Mouse (Mus musculus) forebrain, embryonic 16.5 days (tissue): ENCODE results near the gene Ttc9c. TPM values are rescaled to one million over a fixed set of nuclear protein-coding genes. Genes with fewer than 3 reads are reported as not detected.
A peak's percentile ranks its signal among the peaks of the same experiment; 100 is the strongest.

Experiments used
- ATAC-seq: fragments of 200-750 bp; cut with Nextera tagmentation; 2 replicates; pipeline ENCODE4 v1.8.0; 2017; ENCODE audit warnings: mild to moderate bottlenecking, moderate library complexity
- H3K27ac ChIP-seq: fragments of 300-500 bp; sonication (generic); 2 replicates; pipeline ENCODE4 v1.5.1; 2014; ENCODE audit warnings: low read length, control low read depth
- H3K27me3 ChIP-seq: fragments of 300-500 bp; sonication (generic); replicated peaks from 2 replicates; pipeline ENCODE4 v1.6.1; 2014; ENCODE audit warnings: low read length; ENCODE audit not compliant: control insufficient read depth, insufficient read depth
- H3K36me3 ChIP-seq: fragments of 300-500 bp; sonication (generic); 2 replicates; pipeline ENCODE4 v1.6.1; 2014; ENCODE audit not compliant: control insufficient read depth, insufficient read depth
- H3K4me1 ChIP-seq: fragments of 300-500 bp; sonication (generic); replicated peaks from 2 replicates; pipeline ENCODE4 v1.6.1; 2014; ENCODE audit warnings: low read length; ENCODE audit not compliant: control insufficient read depth, insufficient read depth
- H3K4me2 ChIP-seq: fragments of 300-500 bp; sonication (generic); 2 replicates; pipeline ENCODE4 v1.6.1; 2014; ENCODE audit warnings: mild to moderate bottlenecking, low read length, control low read depth
- H3K4me3 ChIP-seq: fragments of 300-500 bp; sonication (generic); replicated peaks from 2 replicates; pipeline ENCODE4 v1.5.1; 2014; ENCODE audit warnings: mild to moderate bottlenecking, low read length, control low read depth
- H3K9ac ChIP-seq: fragments of 300-500 bp; sonication (generic); replicated peaks from 2 replicates; pipeline ENCODE4 v1.6.1; 2014; ENCODE audit warnings: low read depth, low read length, control low read depth
- H3K9me3 ChIP-seq: fragments of 300-500 bp; sonication (generic); 2 replicates; pipeline ENCODE4 v1.6.1; 2016; ENCODE audit warnings: low read length; ENCODE audit not compliant: control insufficient read depth
- WGBS: fragments of 180-500 bp; shearing (Covaris S2); extraction: QIAGEN DNeasy Blood & Tissue Kit; methylation state at CpG from one replicate; pipeline ENCODE4 v1.1.7; 2014; 5-methylcytosine and 5-hydroxymethylcytosine counted together
- polyA plus RNA-seq: library from polyadenylated mRNA; unstranded; fragments of >200 nt; fragmentation: Nextera tagmentation; extraction: Ambion mirVana; gene quantifications from 2 replicates; pipeline ENCODE4 v1.2.1, GENCODE M21; 2015

Gene Ttc9c
- polyA plus RNA-seq, 1 experiment from 2014 or later: 71.1 TPM

GRCm38 (mm10) chr19:8790171-8790570 lies 29.0 kb downstream of the Ttc9c start:
- WGBS: 82% methylated on average over 7 of the region's 7 CpGs
- Histone ChIP-seq H3K27me3 (no peaks in the 10 kb centered on the region), H3K9me3 (no peaks in the 10 kb centered on the region), H3K4me3 (no peak overlapping the region), H3K9ac (no peak overlapping the region), H3K4me1 (peaks cover 12% of the 10 kb centered on the region), H3K27ac (peak overlapping the region; percentile 37), H3K36me3 (peaks cover 18% of the 10 kb centered on the region), H3K4me2 (no peak overlapping the region)
- ATAC-seq: no peak

GRCm38 (mm10) chr19:8789171-8789570 lies 30.0 kb downstream of the Ttc9c start:
- ATAC-seq: no peak
- Histone ChIP-seq H3K4me3 (no peak overlapping the region), H3K9ac (no peak overlapping the region), H3K4me1 (peaks cover 16% of the 10 kb centered on the region), H3K4me2 (no peak overlapping the region), H3K36me3 (peaks cover 14% of the 10 kb centered on the region), H3K9me3 (no peaks in the 10 kb centered on the region), H3K27me3 (no peaks in the 10 kb centered on the region), H3K27ac (peak overlapping the region; percentile 37)
- WGBS: 24% methylated on average over 1 of the region's 1 CpGs

GRCm38 (mm10) chr19:8788521-8788920 lies 30.6 kb downstream of the Ttc9c start:
- Histone ChIP-seq H3K27ac (peak overlapping the region; percentile 37; the same call in 1 of the 2 replicates), H3K9me3 (no peaks in the 10 kb centered on the region), H3K36me3 (peaks cover 8% of the 10 kb centered on the region), H3K4me1 (peaks cover 16% of the 10 kb centered on the region), H3K4me2 (no peak overlapping the region), H3K27me3 (no peaks in the 10 kb centered on the region), H3K4me3 (no peak overlapping the region), H3K9ac (no peak overlapping the region)
- no peak for ATAC-seq
- 15% methylated on average over 3 of the region's 3 CpGs for WGBS

GRCm38 (mm10) chr19:8786008-8786781 lies 32.9 kb downstream of the Ttc9c start, which contains the start of gene Taf6l:
Taf6l (minus strand) TSS chr19:8786417.
- under 1% methylated on average over 32 of the region's 32 CpGs for WGBS
- H3K27me3 ChIP-seq: no peaks in the 10 kb centered on the region
- peaks cover 8% of the 10 kb centered on the region for H3K36me3 ChIP-seq
- peaks cover 16% of the 10 kb centered on the region for H3K4me1 ChIP-seq
- H3K27ac ChIP-seq: peak within 1 kb of the TSS; percentile 81
- peak within 1 kb of the TSS; percentile 81 for H3K9ac ChIP-seq
- ATAC-seq: peak; percentile 100
- peak within 1 kb of the TSS; percentile 86 for H3K4me3 ChIP-seq
- H3K9me3 ChIP-seq: no peaks in the 10 kb centered on the region
- peak within 1 kb of the TSS; percentile 64 for H3K4me2 ChIP-seq

- H3K4me3 ChIP-seq: peak overlapping the region; percentile 82
- ATAC-seq: no peak
- H3K4me1 ChIP-seq: peaks cover 34% of the 10 kb centered on the region
- peak overlapping the region; percentile 99 for H3K27ac ChIP-seq
- WGBS: 5% methylated on average over 20 of the region's 20 CpGs
- peak overlapping the region; percentile 99 for H3K4me2 ChIP-seq
- H3K9me3 ChIP-seq: no peaks in the 10 kb centered on the region
- peak overlapping the region; percentile 96 for H3K9ac ChIP-seq
- H3K27me3 ChIP-seq: no peaks in the 10 kb centered on the region
- peaks cover 9% of the 10 kb centered on the region; the same call in 1 of the 2 replicates for H3K36me3 ChIP-seq
Observed at GRCm38 (mm10) chr19:8774951-8775421, 44.1 kb downstream of the Ttc9c start.

- H3K27me3 ChIP-seq: no peaks in the 10 kb centered on the region
- H3K4me1 ChIP-seq: peaks cover 34% of the 10 kb centered on the region
- under 1% methylated on average over 68 of the region's 68 CpGs for WGBS
- peak within 1 kb of the TSS; percentile 99 for H3K27ac ChIP-seq
- ATAC-seq: peak; percentile 95
- peak within 1 kb of the TSS; percentile 82 for H3K4me3 ChIP-seq
- H3K36me3 ChIP-seq: peaks cover 13% of the 10 kb centered on the region
- H3K9ac ChIP-seq: peak within 1 kb of the TSS; percentile 96
- H3K4me2 ChIP-seq: peak within 1 kb of the TSS; percentile 99
- no peaks in the 10 kb centered on the region for H3K9me3 ChIP-seq
Observed at GRCm38 (mm10) chr19:8774086-8774835, 44.9 kb downstream of the Ttc9c start, which contains the start of gene Tmem179b. Tmem179b (minus strand) TSS chr19:8774467.

- Histone ChIP-seq H3K36me3 (peaks cover 19% of the 10 kb centered on the region), H3K9me3 (no peaks in the 10 kb centered on the region), H3K4me2 (peak overlapping the region; percentile 99), H3K9ac (no peak overlapping the region), H3K27me3 (no peaks in the 10 kb centered on the region), H3K4me3 (peak overlapping the region; percentile 82), H3K27ac (no peak overlapping the region), H3K4me1 (peaks cover 34% of the 10 kb centered on the region)
- ATAC-seq: no peak
- WGBS: 58% methylated on average over 6 of the region's 6 CpGs
Observed at GRCm38 (mm10) chr19:8773409-8773808, 45.7 kb downstream of the Ttc9c start.

GRCm38 (mm10) chr19:8772996-8773395 lies 46.1 kb downstream of the Ttc9c start:
- 89% methylated on average over 5 of the region's 5 CpGs for WGBS
- H3K27me3 ChIP-seq: no peaks in the 10 kb centered on the region
- no peak for ATAC-seq
- H3K36me3 ChIP-seq: peaks cover 23% of the 10 kb centered on the region
- H3K27ac ChIP-seq: no peak overlapping the region
- peaks cover 34% of the 10 kb centered on the region for H3K4me1 ChIP-seq
- H3K4me3 ChIP-seq: no peak overlapping the region
- H3K9ac ChIP-seq: no peak overlapping the region
- H3K4me2 ChIP-seq: no peak overlapping the region
- no peaks in the 10 kb centered on the region for H3K9me3 ChIP-seq
